Mouse (Mus musculus): Measurements from ENCODE around the gene Msh5.

Gene Msh5

GRCm38 (mm10) chr17:35070556-35071229 lies 24.1 kb upstream of the Msh5 start:
- no peak for DNase-seq (ENCODE audit: low spot score in 2 of 2)

GRCm38 (mm10) chr17:35068213-35068914 lies 21.8 kb upstream of the Msh5 start:
- no peak for DNase-seq (ENCODE audit: low spot score in 2 of 2)

DNA sequence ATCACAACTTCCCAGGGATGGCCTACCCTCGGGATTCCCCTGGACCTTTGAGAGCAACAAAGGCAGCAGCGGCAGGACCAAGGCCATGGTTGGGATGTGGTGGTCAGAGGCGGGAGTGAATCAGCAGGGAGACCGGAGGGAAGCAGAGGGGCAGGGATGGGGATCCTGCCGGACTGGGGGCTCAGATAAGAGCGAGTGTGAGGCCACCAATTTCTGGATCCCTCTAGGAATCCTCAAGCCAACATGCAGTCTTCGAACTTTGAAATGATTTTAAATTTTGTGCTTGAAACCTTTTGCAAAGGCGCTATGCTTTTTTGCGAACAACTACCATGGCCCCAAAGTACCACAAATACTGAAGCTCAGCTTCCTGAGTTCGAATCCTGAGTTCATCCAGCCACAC lies 19.5 kb upstream of the Msh5 start, which contains the start of gene Mpig6b:
Gene Mpig6b, minus strand, starts transcription at position 101 of the 400 bp plus-strand sequence.
- no peak for DNase-seq (ENCODE audit: low spot score in 2 of 2)

- no peak for DNase-seq (ENCODE audit: low spot score in 2 of 2)
Observed at GRCm38 (mm10) chr17:35064951-35065947, 18.7 kb upstream of the Msh5 start, which contains the start of gene Ly6g6c. Ly6g6c (plus strand) TSS chr17:35065388.

GRCm38 (mm10) chr17:35064378-35064877 lies 17.9 kb upstream of the Msh5 start:
- no peak for DNase-seq (ENCODE audit: low spot score in 2 of 2)

GRCm38 (mm10) chr17:35063466-35063865 lies 16.9 kb upstream of the Msh5 start:
- no peak for DNase-seq (ENCODE audit: low spot score in 2 of 2)

DNA sequence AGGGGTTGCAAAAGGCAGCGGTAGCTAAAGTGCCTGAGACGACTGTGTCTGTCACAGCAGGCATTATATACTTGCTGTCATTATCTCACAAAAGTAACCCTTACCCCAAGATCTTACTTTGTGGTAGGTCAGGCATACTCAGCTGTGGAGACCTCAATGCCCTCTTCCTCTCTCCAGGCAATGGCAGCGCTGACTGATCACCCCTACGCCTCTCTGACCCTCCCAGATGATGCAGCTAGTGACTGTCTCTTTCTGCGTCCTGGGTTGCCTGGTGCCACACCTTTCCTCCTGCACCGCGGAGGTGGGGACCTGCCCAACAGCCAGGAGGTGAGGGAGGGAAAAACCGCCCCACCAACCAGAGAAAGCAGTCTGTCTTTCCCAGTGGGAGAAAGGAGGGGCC lies 14.8 kb upstream of the Msh5 start:
- DNase-seq (ENCODE audit: low spot score in 2 of 2), result no peak

GRCm38 (mm10) chr17:35060737-35061297 lies 14.3 kb upstream of the Msh5 start:
- no peak for DNase-seq (ENCODE audit: low spot score in 2 of 2)

DNA sequence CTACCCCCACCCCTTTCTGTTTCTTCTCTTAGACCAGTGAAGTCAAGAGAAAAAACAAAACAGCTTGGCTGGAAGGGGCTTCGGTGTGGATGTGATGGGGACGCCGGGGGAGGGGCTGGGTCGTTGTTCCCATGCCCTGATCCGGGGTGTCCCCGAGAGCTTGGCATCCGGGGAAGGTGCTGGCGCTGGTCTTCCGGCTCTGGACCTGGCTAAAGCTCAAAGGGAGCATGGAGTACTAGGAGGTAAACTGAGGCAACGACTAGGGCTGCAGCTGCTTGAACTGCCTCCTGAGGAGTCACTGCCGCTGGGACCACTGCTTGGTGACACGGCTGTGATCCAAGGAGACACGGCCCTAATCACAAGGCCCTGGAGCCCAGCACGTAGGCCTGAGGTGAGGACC lies 13.5 kb upstream of the Msh5 start:
- DNase-seq (ENCODE audit: low spot score in 2 of 2), result no peak

DNA sequence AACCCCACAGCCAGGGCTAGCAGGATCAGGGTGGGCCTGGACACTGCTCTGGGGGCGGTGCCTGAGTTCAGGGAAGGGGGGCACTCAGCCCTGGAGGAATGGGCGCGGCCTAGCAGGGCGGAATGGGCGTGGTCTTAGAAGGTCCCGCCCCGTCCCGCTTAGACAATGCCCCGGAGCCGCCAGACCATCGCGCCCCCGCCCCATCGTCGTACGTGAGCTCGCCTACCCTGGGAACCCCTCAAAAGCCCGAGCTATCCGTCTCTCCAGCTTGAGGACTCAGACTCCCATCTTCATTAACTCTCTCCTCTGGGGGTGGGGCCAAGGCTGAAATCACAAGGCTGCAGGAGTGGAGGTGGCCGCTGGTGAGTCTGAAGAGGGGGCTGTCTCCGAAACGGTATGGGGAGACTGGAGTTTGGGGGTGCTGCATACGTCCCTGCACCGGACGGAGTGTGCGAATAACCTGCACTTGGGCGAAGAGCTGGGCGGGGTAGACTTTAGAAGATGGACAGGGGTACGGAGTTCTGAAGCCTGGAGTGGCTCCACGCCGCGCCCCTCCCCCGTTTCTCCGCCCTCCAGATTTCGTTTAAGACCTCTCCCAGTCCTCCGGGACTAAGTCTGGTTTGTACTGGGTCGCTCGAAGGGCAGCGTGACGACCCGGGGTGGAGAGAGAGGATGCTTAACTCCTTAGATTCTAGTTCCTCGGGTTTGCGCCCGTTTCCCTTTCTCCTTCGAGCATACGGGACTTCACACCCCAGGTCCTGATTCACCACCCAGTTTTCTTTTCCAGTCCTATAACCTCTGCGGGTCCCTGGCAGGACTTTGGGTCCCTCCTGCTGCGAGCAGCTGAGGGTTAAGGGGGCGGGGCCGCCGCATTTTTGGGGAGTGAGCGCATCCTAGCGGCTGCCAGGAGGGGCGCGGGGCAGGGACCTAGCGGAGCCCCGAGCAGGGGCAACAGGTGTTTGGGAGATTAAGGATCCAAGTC lies 12.7 kb upstream of the Msh5 start, which contains the start of gene Ddah2:
Gene Ddah2, plus strand, starts transcription at position 125 of the 982 bp plus-strand sequence.
- peak; percentile 72 to 86 for DNase-seq (ENCODE audit: low spot score in 2 of 2)

GRCm38 (mm10) chr17:35058316-35058715 lies 11.8 kb upstream of the Msh5 start:
- DNase-seq (ENCODE audit: low spot score in 2 of 2), result no peak

DNA sequence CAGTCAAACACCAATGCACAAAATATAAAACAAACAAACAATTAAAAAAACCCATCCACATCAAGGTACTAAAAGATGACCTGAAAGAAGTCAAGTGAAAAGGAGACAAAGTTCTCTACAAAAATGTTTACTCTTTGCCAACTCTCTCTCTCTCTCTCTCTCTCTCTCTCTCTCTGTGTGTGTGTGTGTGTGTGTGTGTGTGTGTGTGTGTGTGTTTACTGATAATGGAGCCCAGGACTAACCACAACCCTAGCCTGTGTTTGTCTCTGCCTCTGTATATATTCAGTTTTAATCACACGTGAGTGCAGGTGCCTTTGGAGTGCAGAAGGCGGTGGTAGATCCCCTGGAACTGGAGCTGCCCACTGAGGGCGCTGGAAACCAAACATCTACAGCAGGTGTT lies 10.5 kb upstream of the Msh5 start:
- no peak for DNase-seq (ENCODE audit: low spot score in 2 of 2)

DNA sequence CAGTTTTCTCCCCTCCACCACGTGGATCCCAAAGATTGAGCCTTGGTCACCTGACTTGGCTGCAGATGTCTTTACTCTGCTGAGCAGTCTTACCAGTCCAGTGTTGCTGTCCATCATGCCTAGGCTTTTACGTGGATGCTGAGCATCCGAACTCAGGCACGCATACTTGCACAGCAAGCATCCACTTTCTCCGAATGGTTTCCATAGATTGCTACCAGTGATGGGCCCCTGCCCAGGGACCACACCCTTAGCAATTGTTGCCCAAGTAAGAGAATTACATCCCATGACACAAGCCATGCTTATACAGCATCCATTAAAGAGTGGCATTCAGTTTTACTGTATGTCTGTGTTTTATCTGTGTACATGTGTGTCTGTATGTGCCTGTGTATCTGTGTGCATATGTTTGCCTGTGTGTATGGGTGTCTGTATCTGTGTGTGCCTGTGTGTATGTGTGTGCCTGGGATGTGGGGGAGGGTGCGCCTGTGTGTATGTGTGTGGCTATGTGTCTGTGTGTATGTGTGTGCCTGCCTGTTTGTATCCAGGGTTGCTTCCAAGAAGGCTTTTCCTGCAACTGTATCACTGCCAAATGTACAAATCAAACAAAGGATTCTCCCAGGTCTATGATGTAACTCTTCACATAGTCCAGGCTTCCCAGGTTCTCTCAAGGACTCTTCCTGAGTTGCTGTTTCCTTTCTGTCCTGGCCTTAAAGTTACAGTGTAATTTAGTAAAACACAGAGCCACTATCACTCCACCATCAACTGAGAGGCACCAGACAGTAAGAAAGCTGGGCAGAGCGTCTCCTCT lies 9.3 kb upstream of the Msh5 start:
- DNase-seq (ENCODE audit: low spot score in 2 of 2), result no peak

- DNase-seq (ENCODE audit: low spot score in 2 of 2), result no peak
Observed at GRCm38 (mm10) chr17:35052271-35052798, 5.8 kb upstream of the Msh5 start.

DNA sequence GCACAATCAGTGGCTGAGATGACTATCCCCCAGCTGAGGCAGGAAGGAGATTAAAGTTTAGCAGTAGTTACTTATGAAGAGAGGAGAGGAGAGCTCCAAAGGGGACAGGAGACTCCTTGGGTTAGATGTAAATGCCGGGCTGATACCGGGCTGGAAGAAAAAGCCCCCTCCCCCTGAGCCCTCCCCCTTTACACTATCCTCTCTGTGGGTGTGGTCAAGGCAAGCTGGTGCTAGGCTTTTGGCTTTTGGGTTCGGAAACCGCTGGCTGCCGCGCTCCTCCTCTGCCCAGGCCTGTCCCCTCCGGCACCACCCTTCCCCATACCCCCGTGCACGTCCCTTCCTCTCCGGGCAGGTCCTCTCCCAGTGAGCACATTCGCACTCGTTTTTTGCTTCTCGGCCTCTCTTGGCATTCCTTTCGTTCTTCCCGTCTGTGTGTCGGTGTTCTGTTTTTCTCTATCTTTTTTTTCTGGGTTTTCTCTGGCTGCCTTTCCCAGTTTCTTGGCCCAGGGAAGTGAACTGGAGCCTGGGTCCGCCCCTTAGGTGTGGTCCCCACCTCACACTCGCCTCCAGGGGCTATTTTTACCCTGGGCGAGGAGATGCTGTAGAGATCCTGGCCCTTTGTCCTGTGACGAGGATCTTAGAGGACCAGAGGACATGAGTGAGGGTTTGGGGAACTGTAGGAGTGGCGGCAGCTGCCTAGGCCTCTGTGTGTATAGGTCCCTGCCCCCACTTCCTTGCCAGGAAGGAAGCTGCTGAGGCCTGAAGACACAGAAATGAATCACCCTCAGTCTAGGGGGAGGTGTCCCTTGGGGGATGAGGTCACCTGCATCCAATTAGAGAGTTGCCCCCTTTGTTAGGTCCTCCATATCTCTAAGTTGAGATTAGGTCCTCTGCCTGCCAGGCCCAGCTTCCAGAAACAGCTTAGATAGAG lies 4.9 kb upstream of the Msh5 start:
- peak; percentile 82 to 89 for DNase-seq (ENCODE audit: low spot score in 2 of 2)

- peak; percentile 53 to 60 for DNase-seq (ENCODE audit: low spot score in 2 of 2)
Observed at GRCm38 (mm10) chr17:35050126-35050750, 3.7 kb upstream of the Msh5 start.

DNA sequence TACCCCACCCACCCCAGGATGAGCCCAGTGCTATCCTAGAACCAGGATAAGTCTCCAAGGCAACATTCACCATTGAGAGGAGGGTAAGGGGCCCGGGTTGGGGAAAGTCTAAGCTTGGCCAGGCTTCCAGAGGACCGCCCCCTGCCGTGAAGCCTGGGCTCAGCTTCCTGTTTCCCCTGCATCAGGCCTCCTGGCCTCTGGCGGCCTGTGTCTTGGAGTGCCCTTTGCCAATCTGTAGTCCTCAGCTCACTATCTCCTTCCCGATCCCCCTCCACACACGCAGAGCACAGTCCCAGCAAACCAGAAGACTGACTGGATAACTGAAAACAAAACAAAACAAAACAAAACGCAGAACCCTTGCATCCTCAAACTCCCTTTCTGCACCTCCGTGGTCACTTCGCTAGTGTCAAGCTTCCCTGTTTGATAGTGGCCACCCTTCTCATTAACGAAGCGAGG lies 3.0 kb upstream of the Msh5 start, which contains the start of gene Clic1:
Gene Clic1, plus strand, starts transcription at position 406 of the 456 bp plus-strand sequence.
- DNase-seq (ENCODE audit: low spot score in 2 of 2), result no peak

All from natural killer cell, adult 2 months (primary cell).